Mouse (Mus musculus): ENCODE results near the gene Atp1a1.
A peak's percentile ranks its signal among the peaks of the same experiment; 100 is the strongest.

Atp1a1 gene

DNA sequence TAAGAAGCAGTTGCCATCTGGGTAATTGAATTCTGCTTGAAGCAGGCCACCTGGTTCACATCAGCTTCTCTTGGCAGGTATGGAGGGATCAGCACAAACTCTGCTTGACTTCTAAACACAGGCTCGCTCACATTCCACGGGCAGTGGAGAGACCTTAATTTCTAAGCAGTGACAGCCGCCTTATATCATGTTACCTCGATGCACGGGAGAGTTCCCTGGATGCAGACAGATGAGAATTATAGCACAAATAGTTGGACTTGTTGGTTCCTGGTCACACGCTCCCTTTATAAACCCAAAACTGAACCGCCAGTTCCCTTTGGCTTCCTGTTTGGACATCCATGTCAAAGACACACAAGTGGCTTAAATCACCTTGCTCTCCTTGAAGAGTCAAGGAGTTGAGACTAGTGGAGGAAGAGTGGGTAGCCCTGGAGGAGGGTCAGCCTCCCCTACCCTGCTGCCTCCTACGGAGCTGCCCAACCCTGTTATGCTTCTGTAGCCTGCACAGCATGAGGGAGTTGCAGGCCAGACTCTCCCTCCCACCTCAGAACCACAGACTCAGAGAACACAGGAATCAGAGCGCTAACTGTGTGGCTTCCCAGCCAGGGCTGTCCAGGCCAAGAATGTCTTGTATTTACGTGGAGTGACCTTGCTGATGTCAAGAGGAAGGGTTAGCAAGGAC, 7.5 kb upstream of the Atp1a1 start:
- no peak for DNase-seq (ENCODE audit: low read depth, low spot score)

DNA sequence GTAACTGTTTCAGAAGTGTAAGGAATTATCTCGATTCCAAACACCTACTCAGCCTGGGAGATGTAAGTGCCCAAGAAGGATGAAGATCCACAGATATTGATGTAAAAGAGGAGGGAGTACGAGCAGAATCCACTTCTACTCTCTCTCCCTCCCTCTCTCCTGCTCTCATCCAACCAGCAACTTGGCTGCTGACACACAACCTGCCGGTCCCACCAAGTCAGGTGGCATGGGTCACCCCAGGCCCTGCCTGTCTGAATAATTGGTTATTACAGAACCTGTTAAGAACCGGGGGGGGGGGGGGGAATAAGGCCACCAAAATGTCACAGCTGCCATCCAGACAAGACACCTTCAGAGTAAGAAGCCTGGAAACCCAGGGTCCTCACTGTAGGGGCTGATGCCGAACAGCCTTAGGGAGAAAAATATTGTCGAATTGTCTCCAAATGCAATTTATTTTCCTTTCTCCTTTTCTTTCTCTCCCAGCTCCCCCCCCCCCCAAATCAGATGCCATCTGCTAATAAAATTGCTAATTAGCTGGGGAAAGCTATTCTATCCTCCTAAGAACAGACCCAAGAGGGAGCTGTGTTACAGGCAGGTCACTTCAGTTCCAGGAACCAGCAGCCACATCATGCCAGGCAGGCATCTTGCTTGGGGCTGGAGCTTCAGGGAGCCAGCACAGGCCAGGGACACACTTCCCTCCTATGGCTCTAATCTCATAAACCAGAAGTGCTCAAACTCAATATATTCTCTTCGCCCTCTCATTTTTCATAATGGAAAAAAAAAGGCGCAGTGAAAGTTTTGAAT, 6.7 kb upstream of the Atp1a1 start:
- no peak for DNase-seq (ENCODE audit: low read depth, low spot score)

DNA sequence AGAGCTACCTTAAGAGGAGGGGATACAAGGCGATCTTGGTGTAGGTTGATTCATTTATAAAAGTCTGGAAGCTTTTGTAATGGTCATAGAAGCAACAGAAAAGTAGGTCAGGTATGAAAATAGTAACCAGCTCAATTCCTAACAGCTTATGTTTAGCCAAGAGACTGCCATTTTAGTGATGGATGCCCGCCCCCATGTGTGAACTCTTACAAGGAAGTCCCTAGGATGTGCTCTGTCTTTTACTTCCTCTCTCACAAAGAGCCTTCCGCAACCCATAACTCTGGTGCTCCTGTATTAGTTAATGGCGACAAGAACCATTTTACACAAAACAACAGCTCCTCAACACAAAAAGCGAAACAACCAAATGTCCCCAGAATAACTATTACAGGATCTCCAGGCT, 4.8 kb upstream of the Atp1a1 start:
- no peak for DNase-seq (ENCODE audit: low read depth, low spot score)

GRCm38 (mm10) chr3:101606861-101607455, 2.5 kb upstream of the Atp1a1 start:
- DNase-seq (ENCODE audit: low read depth, low spot score) = no peak

GRCm38 (mm10) chr3:101605721-101606120, 1.2 kb upstream of the Atp1a1 start:
- no peak for DNase-seq (ENCODE audit: low read depth, low spot score)

GRCm38 (mm10) chr3:101605291-101605690, 807 bp upstream of the Atp1a1 start:
- DNase-seq (ENCODE audit: low read depth, low spot score) = no peak

DNA sequence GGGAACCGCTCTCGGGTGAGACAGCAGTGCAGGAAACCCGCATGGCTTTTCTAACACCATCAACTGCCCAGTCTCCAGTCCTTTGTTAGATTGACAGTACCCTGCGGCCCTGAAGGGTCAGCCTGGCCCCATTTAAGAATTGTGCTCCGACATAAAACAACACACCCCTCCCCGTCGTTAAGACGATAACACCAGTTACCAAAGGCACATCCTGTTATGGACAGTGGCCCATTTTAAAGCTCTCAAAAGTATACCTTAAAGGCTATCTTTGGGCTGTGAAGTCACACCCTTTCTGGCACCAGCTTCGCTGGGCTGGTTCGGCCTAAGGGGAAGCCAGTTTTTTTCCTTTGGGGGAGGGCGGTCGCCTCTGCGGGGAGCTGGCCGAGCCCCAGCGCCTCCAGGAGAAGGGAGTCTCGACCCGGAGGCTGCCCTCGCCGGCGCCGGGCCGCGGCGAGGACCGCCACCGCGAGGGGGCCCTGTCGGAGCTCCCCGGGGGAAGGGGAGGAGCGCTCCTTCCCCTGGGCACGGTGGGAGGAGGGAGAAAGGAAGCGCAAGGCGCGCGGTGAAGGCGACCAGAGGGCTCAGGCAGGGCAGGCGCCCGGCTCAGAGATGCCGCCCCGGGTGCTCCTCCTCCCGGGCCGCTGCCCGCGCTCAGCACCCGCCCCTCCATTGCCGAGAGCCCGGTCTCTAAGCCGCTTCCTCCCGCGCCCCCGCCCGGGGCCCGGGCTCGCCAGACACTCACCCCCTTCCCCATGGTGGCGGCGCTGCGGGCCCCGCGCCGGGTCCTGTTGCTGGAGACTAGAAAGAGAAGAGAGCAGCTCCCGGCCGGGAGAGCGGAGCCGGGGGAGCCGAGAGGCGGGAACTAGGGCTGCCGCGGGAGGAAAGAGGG, 579 bp downstream of the Atp1a1 start:
- DNase-seq (ENCODE audit: low read depth, low spot score) = peak; percentile 81

DNA sequence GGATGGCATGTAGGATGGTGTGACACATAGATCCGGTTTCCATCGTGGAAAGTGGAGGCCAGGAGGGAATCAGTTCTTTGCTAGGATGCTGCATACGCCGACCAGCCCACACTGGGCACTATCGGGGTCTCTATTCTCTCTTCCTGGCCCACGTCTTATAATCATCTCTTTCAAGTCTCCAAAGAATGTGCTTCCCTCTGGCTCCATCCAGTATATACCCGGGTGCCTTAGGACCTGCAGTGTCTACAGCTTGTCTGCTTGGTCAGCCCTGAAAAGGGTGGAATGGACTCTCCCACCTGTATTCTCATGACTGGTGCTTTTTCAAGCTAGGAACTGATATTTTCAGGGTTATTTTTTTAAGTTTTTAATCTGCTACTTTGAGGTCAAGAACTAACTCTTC, 1.3 kb downstream of the Atp1a1 start:
- no peak for DNase-seq (ENCODE audit: low read depth, low spot score)

DNA sequence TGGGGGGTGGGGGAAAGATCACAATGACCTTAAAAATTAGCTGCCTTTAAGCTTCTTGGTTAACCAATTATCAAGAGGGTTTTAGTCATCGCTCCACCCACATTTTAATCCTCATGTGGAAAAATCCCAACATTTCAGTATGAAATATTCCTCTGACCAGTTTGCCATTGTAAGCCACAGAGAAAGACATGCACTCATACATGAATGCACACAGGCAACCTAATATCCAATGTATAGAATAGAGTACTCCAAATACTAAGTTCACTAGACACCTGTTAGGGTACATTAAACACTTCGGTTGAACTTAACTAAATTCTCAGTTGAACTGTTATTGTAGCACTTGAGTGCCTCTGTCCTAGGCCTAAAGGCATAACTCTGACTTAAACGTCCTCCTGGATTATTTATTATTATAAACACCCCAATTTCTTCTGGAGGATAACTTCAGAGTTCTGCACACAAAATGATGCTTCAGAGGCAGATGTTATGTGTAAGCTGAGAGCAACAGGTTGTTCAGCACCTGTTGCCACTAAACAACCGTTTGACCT, 1.9 kb downstream of the Atp1a1 start:
- DNase-seq (ENCODE audit: low read depth, low spot score) = no peak

- peak; percentile 29 for DNase-seq (ENCODE audit: low read depth, low spot score)
Observed at GRCm38 (mm10) chr3:101601687-101602086, 2.8 kb downstream of the Atp1a1 start.

DNA sequence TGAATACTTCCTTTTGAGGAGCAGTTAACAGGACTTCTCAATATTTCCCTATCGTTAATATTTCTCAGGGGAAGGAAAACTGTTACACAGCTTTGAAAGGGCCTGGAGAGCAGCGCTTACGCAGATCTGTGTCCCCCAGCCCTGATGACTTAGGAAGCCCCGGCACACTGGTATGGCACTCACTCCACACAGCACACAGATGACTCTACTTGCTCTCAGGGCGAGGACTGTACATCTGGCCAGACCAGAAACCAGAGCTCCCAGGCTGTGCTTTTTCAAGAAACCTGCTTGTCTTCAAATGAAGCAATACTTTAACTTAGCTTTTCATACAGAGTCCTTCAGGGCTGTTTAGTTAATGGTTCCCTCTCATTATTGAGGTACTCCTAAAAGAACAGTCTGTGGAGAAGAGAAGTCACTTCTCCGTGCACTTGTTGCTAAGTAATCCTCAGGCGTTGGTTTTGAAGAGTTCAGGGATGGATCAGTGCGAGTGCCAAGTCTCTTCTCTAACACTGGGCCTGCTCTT, 3.4 kb downstream of the Atp1a1 start:
- DNase-seq (ENCODE audit: low read depth, low spot score) = no peak

- no peak for DNase-seq (ENCODE audit: low read depth, low spot score)
Observed at GRCm38 (mm10) chr3:101599920-101600741, 4.4 kb downstream of the Atp1a1 start.

DNA sequence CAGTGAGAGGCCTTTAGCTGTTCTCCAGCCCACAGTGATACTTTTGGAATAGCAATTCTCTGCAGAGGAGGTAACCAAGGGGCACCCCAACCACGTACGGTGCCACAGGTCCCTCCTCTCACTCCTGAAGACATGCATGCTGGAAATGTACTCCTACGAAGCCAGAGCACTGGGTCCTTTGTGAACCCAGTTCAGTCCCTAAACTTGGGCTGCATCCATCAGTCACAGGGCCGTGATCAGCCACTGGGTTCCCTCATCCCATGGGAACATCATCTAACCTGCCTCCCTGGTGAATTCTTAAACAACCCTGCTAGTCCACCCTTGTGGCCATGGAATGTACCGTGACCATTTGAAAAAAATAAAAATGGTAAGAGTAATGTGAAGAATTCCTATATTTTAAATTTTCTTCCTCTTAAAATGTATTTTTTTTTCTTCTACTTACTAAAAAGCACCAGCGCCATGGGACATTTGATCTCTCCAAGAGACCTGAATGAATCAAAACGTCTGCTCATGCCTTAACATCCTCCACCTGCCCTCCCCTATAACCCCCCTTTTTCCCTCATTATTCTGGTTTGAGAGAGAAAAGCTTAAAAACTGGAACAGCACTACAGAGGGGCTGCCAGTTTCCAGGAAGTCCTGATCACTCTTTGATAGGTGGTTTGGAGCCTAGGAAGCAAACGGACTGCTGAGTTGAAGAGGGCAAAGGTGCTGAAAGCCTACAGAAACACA, 5.1 kb downstream of the Atp1a1 start:
- DNase-seq (ENCODE audit: low read depth, low spot score) = no peak

DNA sequence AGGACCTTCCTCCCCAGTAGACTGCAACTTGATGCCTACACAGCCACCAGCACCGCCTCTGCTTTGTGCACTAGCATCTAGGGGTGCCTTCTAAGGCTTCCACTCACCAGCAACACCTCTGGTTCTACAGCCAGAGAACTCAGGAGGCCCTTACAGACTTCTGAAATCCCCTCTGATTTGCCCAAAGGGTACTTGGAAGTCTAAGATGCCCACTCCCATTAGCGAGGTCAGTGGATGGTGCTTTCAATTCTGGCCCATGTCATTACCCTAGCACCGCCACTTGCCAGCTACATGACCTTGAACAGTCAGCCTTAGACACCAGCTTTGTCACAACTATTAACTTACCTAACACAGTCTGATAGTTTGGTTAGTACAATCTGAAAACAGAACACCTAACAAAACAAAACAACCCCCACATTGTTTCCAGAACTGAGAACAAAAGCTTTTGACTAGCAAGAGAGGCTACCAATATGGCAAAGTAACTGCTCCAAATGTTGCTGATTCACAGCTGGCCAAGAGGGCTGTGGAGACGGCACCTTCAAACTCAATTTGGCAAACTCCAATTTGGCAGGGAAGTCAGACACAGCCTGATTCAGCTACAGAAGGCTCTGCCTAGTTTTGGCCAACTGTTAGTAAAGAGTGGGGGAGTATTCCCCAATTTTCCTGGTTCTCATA, 6.1 kb downstream of the Atp1a1 start:
- no peak for DNase-seq (ENCODE audit: low read depth, low spot score)

- no peak for DNase-seq (ENCODE audit: low read depth, low spot score)
Observed at GRCm38 (mm10) chr3:101597317-101598096, 7.0 kb downstream of the Atp1a1 start.

GRCm38 (mm10) chr3:101596686-101597085, 7.8 kb downstream of the Atp1a1 start:
- DNase-seq (ENCODE audit: low read depth, low spot score) = no peak

DNA sequence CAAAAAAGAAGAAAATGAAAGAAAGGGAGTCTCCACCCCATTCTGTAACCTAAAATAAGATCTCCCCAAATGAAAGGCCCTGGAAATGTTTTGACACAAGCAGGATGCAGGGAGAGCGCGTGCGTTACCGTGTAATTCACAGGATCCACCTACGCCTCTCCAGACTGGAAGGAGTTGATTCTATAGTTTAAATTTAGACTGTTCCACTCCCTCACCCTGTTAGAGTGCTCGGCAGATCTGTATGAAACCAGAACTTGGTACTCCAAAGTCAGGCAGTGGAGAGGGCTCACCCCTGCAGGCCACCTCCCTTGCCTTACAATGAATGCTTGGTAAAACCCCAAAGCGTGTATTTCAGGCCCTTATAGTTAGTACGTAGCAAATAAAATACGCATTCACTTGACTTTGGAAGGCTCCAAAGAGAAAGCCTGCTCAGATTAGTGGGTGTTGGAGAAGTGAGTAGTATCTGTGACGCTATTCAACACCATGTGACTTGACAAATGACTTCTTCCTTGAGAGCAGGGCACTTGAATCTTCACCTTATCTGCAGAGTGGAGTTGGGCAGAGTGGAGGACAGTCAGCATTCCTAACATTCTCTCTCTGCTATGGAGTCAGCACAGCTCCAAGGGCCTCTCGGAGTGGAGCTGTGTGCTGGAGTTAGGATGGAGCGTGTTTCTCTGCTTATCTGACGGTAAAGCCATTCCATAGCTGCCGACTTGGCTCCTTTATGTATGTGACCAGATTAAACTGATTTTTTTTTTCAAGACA, 8.4 kb downstream of the Atp1a1 start:
- peak; percentile 65 for DNase-seq (ENCODE audit: low read depth, low spot score)

- DNase-seq (ENCODE audit: low read depth, low spot score) = no peak
Observed at GRCm38 (mm10) chr3:101594982-101595381, 9.5 kb downstream of the Atp1a1 start.
